Comparison of ENCODE assay signal across 22 mouse cellular contexts in genomic region chr5:112384805-112385472, GRCm38 (mm10). TPM values are rescaled to one million over a fixed set of nuclear protein-coding genes. Genes with fewer than 3 reads are reported as not detected.
DNase-seq lines count a peak whose midpoint lies in the region; ATAC-seq and TF ChIP-seq lines count a peak whose summit lies in the region.
"Had no signal": no experiment of that assay in that cellular context is flagged by ENCODE, and none has a peak within 500 bp of the region (broad histone marks: within the 10 kb centered on the region; RNA-seq: fewer than 3 reads in every experiment).

No protein-coding gene starts in this region.

- H3K27me3 ChIP-seq in spleen, adult 2 months (ENCODE audit: control insufficient read depth, insufficient read depth, low read length) = no peaks in the 10 kb centered on the region
- H3K27me3 ChIP-seq in embryonic facial prominence, embryonic 10.5 days (replicated peaks; ENCODE audit: low read depth, poor library complexity, severe bottlenecking) = no peaks in the 10 kb centered on the region; the same call in 1 of the 2 replicates
- no peaks in the 10 kb centered on the region for H3K27me3 ChIP-seq in midbrain, embryonic 15.5 days (replicated peaks)
- H3K27me3 ChIP-seq: hindbrain, embryonic 13.5 days; intestine, embryonic 15.5 days had no signal

- H3K27ac ChIP-seq in spleen, adult 2 months (ENCODE audit: insufficient read depth, low read length) = peak overlapping the region; percentile 32; the same call in 1 of the 2 replicates
- H3K27ac ChIP-seq in embryonic facial prominence, embryonic 10.5 days (replicated peaks) = no peak overlapping the region
- H3K27ac ChIP-seq in midbrain, embryonic 15.5 days = no peak overlapping the region
- H3K27ac ChIP-seq: hindbrain, embryonic 13.5 days; intestine, embryonic 15.5 days; limb, embryonic 10.5 days; liver, embryonic 14.5 days had no signal

- no peak overlapping the region for H3K9ac ChIP-seq in midbrain, embryonic 15.5 days
- H3K9ac ChIP-seq: hindbrain, embryonic 13.5 days; intestine, embryonic 15.5 days; liver, embryonic 14.5 days had no signal

- H3K4me1 ChIP-seq in spleen, adult 2 months (ENCODE audit: control insufficient read depth, insufficient read depth, insufficient read length) = peaks cover 4% of the 10 kb centered on the region; the same call in 1 of the 2 replicates
- peaks cover 18% of the 10 kb centered on the region for H3K4me1 ChIP-seq in embryonic facial prominence, embryonic 10.5 days
- H3K4me1 ChIP-seq in midbrain, embryonic 15.5 days = peaks cover 35% of the 10 kb centered on the region
- H3K4me1 ChIP-seq: intestine, embryonic 15.5 days had no signal

- H3K9me3 ChIP-seq in embryonic facial prominence, embryonic 10.5 days = no peaks in the 10 kb centered on the region
- no peaks in the 10 kb centered on the region for H3K9me3 ChIP-seq in midbrain, embryonic 15.5 days
- H3K9me3 ChIP-seq: G1E; hindbrain, embryonic 13.5 days; intestine, embryonic 15.5 days; limb, embryonic 10.5 days had no signal

- TF ChIP-seq CTCF in spleen, adult 2 months (IDR thresholded peaks at IDR 0.05; ENCODE audit: extremely low read depth, insufficient read depth, insufficient read length, insufficient replicate concordance) = no peak

- DNase-seq in spleen, adult 2 months (ENCODE audit: low read depth in 1 of 2, low spot score in 2 of 2) = peak in 1 of 2 experiments; percentile 24
- no peak for DNase-seq in spleen, adult 12 weeks (ENCODE audit: low spot score)
- DNase-seq in embryonic facial prominence, embryonic 10.5 days (ENCODE audit: low spot score) = no peak
- no peak for DNase-seq in gastrocnemius, adult 8-10 months (ENCODE audit: low spot score in 2 of 2)
- DNase-seq: gastrocnemius, postnatal 36 days; kidney, adult 9 months; kidney, postnatal 25 days; thymus, postnatal 14 days had no signal

- WGBS in spleen, adult 2 months = 14% methylated on average over 13 of the region's 13 CpGs
- 92% methylated on average over 13 of the region's 13 CpGs for WGBS in embryonic facial prominence, embryonic 10.5 days
- WGBS in midbrain, embryonic 15.5 days = 92% methylated on average over 13 of the region's 13 CpGs

- H3K4me2 ChIP-seq in midbrain, embryonic 15.5 days = no peak overlapping the region
- H3K4me2 ChIP-seq: hindbrain, embryonic 13.5 days; intestine, embryonic 15.5 days had no signal

- no peak overlapping the region for H3K4me3 ChIP-seq in spleen, adult 2 months (ENCODE audit: extremely low read depth, insufficient read depth, insufficient read length)
- H3K4me3 ChIP-seq in embryonic facial prominence, embryonic 10.5 days = no peak overlapping the region
- no peak overlapping the region for H3K4me3 ChIP-seq in midbrain, embryonic 15.5 days
- H3K4me3 ChIP-seq: hindbrain, embryonic 13.5 days; intestine, embryonic 15.5 days; limb, embryonic 10.5 days had no signal

- TF ChIP-seq POLR2A in spleen, adult 2 months (IDR thresholded peaks at IDR 0.05; ENCODE audit: low read depth, low read length) = no peak

- no peaks in the 10 kb centered on the region; the same call in 1 of the 2 replicates for H3K36me3 ChIP-seq in spleen, adult 2 months (ENCODE audit: control insufficient read depth, insufficient read depth, low read length)
- H3K36me3 ChIP-seq in embryonic facial prominence, embryonic 10.5 days (replicated peaks) = peaks cover 69% of the 10 kb centered on the region
- H3K36me3 ChIP-seq in midbrain, embryonic 15.5 days (replicated peaks) = peaks cover 28% of the 10 kb centered on the region
- H3K36me3 ChIP-seq: intestine, embryonic 15.5 days had no signal

- ATAC-seq in activated CD4-positive, CD25-positive, alpha-beta regulatory T cell, adult 4 months = peak; percentile 69
- ATAC-seq in megakaryocyte, adult 5-6 weeks (ENCODE audit: poor library complexity, severe bottlenecking) = peak; percentile 74
- peak; percentile 42 for ATAC-seq in neutrophil, adult 5-6 weeks (ENCODE audit: extremely low read depth, insufficient number of reproducible peaks, low FRiP score, poor library complexity, severe bottlenecking)
- ATAC-seq in midbrain, embryonic 15.5 days (replicated peaks) = no peak
- ATAC-seq: forebrain, embryonic 16.5 days; midbrain, embryonic 16.5 days had no signal

RNA-seq across cellular contexts. Expression of gene Asphd2, which starts 9.7 kb away (rescaled TPM):
- 0.19 and 0.23 TPM in 2 replicates for polyA plus RNA-seq in spleen, adult 2 months (2012; rRNA removed)
- polyA plus RNA-seq in activated CD4-positive, CD25-positive, alpha-beta regulatory T cell, adult 4 months (2017; shearing (Covaris generic)) = not detected
- total RNA-seq in megakaryocyte, adult 5-6 weeks (2015) = not detected in 2 replicates
- not detected in 2 replicates for total RNA-seq in megakaryocyte, adult 5-6 weeks (2017)
- total RNA-seq in neutrophil, adult 5-6 weeks (2017) = not detected in 2 replicates
- polyA plus RNA-seq in embryonic facial prominence, embryonic 10.5 days (2016; fragmentation: Nextera tagmentation; extraction: Ambion mirVana) = 23.7 and 27.3 TPM in 2 replicates
- polyA plus RNA-seq in midbrain, embryonic 15.5 days (2015; fragmentation: Nextera tagmentation; extraction: Ambion mirVana) = 124 and 132 TPM in 2 replicates
- under 1 TPM in 3 of 4 experiments, not detected in 1; 0.15 to 0.99 (median 0.20) TPM for total RNA-seq in gastrocnemius, adult 8-10 months (2022)
- polyA plus RNA-seq: G1E had no signal

RNA-seq across cellular contexts. Expression of gene Gm6583, which starts 29.1 kb away (rescaled TPM):
- not detected in 2 replicates for polyA plus RNA-seq in spleen, adult 2 months (2012; rRNA removed)
- polyA plus RNA-seq in activated CD4-positive, CD25-positive, alpha-beta regulatory T cell, adult 4 months (2017; shearing (Covaris generic)) = not detected
- 0.23 TPM in 1 of 2 replicates, not detected in the other for total RNA-seq in megakaryocyte, adult 5-6 weeks (2015)
- 0.73 and 1.2 TPM in 2 replicates for total RNA-seq in megakaryocyte, adult 5-6 weeks (2017)
- total RNA-seq in neutrophil, adult 5-6 weeks (2017) = 0.12 TPM in 1 of 2 replicates, not detected in the other
- 0.28 and 0.30 TPM in 2 replicates for polyA plus RNA-seq in embryonic facial prominence, embryonic 10.5 days (2016; fragmentation: Nextera tagmentation; extraction: Ambion mirVana)
- polyA plus RNA-seq in midbrain, embryonic 15.5 days (2015; fragmentation: Nextera tagmentation; extraction: Ambion mirVana) = 0.14 and 0.39 TPM in 2 replicates
- not detected for total RNA-seq in gastrocnemius, adult 8-10 months (2022)
- total RNA-seq: G1E; gastrocnemius, postnatal 36 days had no signal
- polyA plus RNA-seq: cerebellum, adult 2 months; G1E; heart, postnatal 0 days; small intestine, adult 2 months had no signal

RNA-seq across cellular contexts. Expression of gene Hps4, which starts 42.1 kb away (rescaled TPM):
- 36.9 and 45.9 TPM in 2 replicates for polyA plus RNA-seq in spleen, adult 2 months (2012; rRNA removed)
- 10 to 100 TPM; 15.2 to 18.3 TPM for polyA plus RNA-seq in activated CD4-positive, CD25-positive, alpha-beta regulatory T cell, adult 4 months (2017; shearing (Covaris generic))
- total RNA-seq in megakaryocyte, adult 5-6 weeks (2015) = 14.7 and 18.8 TPM in 2 replicates
- total RNA-seq in megakaryocyte, adult 5-6 weeks (2017) = 13.4 and 14.9 TPM in 2 replicates
- total RNA-seq in neutrophil, adult 5-6 weeks (2017) = 18.3 and 18.4 TPM in 2 replicates
- 36.1 and 36.9 TPM in 2 replicates for polyA plus RNA-seq in embryonic facial prominence, embryonic 10.5 days (2016; fragmentation: Nextera tagmentation; extraction: Ambion mirVana)
- polyA plus RNA-seq in midbrain, embryonic 15.5 days (2015; fragmentation: Nextera tagmentation; extraction: Ambion mirVana) = 39.6 and 43.9 TPM in 2 replicates
- total RNA-seq in gastrocnemius, adult 8-10 months (2022) = 1 to 10 TPM; 4.5 to 7.3 (median 5.5) TPM

RNA-seq across cellular contexts. Expression of gene Srrd, which starts 42.1 kb away (rescaled TPM):
- 30.8 and 33.6 TPM in 2 replicates for polyA plus RNA-seq in spleen, adult 2 months (2012; rRNA removed)
- 1 to 10 TPM; 1.5 to 2.7 TPM for polyA plus RNA-seq in activated CD4-positive, CD25-positive, alpha-beta regulatory T cell, adult 4 months (2017; shearing (Covaris generic))
- total RNA-seq in megakaryocyte, adult 5-6 weeks (2015) = 31.2 and 35.1 TPM in 2 replicates
- 20.7 and 21.7 TPM in 2 replicates for total RNA-seq in megakaryocyte, adult 5-6 weeks (2017)
- total RNA-seq in neutrophil, adult 5-6 weeks (2017) = 11.1 and 18.3 TPM in 2 replicates
- polyA plus RNA-seq in embryonic facial prominence, embryonic 10.5 days (2016; fragmentation: Nextera tagmentation; extraction: Ambion mirVana) = 48.2 and 51.6 TPM in 2 replicates
- 64.0 and 66.8 TPM in 2 replicates for polyA plus RNA-seq in midbrain, embryonic 15.5 days (2015; fragmentation: Nextera tagmentation; extraction: Ambion mirVana)
- total RNA-seq in gastrocnemius, adult 8-10 months (2022) = 1 to 10 TPM; 3.8 to 7.2 (median 5.1) TPM

RNA-seq across cellular contexts. Expression of gene Tfip11, which starts 58.8 kb away (rescaled TPM):
- 29.8 and 36.5 TPM in 2 replicates for polyA plus RNA-seq in spleen, adult 2 months (2012; rRNA removed)
- 10 to 100 TPM; 11.8 to 18.4 TPM for polyA plus RNA-seq in activated CD4-positive, CD25-positive, alpha-beta regulatory T cell, adult 4 months (2017; shearing (Covaris generic))
- total RNA-seq in megakaryocyte, adult 5-6 weeks (2015) = 11.3 and 11.7 TPM in 2 replicates
- total RNA-seq in megakaryocyte, adult 5-6 weeks (2017) = 11.6 and 14.5 TPM in 2 replicates
- total RNA-seq in neutrophil, adult 5-6 weeks (2017) = 25.7 and 34.3 TPM in 2 replicates
- polyA plus RNA-seq in embryonic facial prominence, embryonic 10.5 days (2016; fragmentation: Nextera tagmentation; extraction: Ambion mirVana) = 41.3 and 42.5 TPM in 2 replicates
- 35.7 and 38.2 TPM in 2 replicates for polyA plus RNA-seq in midbrain, embryonic 15.5 days (2015; fragmentation: Nextera tagmentation; extraction: Ambion mirVana)
- total RNA-seq in gastrocnemius, adult 8-10 months (2022) = 10 to 100 TPM; 11.9 to 14.7 (median 14.2) TPM

Comparison
In these comparisons a context has a peak if more than half of its experiments do, and no peak if none do; other contexts are left out.
1. RNA of gene Asphd2, which starts 9.7 kb away (polyA plus RNA-seq): 124 to 132 TPM in midbrain, embryonic 15.5 days and 23.7 to 27.3 TPM in embryonic facial prominence, embryonic 10.5 days; 0.19 to 0.23 TPM in spleen, adult 2 months and not detected in activated CD4-positive, CD25-positive, alpha-beta regulatory T cell, adult 4 months; every median in the first group is over 10 times any median in the second.